Mouse (Mus musculus): ENCODE data around the gene Tmbim1. TPM values are rescaled to one million over a fixed set of nuclear protein-coding genes. Genes with fewer than 3 reads are reported as not detected.

Tmbim1 gene
- polyA plus RNA-seq, 1 experiment = 567 TPM

DNA sequence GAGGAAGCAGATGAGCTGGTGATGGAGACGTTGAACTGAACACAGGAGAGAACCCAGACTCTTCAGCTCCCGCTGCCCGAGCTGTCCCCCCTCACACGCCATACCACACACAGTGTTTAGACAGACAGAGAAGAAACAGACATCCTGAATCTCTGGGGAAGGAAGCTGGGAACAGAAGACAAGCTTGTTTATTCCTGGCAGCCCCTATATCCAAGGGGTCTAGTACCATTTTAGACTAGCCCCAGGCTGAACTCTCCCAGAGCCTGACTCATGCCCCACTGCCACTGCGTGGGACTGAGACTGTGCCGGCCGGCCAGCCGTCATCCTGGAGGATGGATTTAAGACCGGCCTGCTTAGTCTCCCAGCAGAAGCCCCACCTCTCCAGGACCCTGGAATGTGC, 30.4 kb downstream of the Tmbim1 start:
- WGBS = 18% methylated on average over 9 of the region's 9 CpGs
- Histone ChIP-seq H3K4me3 (replicated peaks; ENCODE audit: extremely low read depth, low read depth, low read length) (no peak overlapping the region), H3K4me1 (ENCODE audit: control insufficient read depth, insufficient read depth, low read length) (no peaks in the 10 kb centered on the region)
- TF ChIP-seq CTCF (IDR thresholded peaks at IDR 0.05; ENCODE audit: insufficient read depth, low read length) = no peak
- no peak for TF ChIP-seq POLR2A (IDR thresholded peaks at IDR 0.05; ENCODE audit: borderline replicate concordance, extremely low read depth, low read depth, low read length)
- DNase-seq = no peak

GRCm38 (mm10) chr1:74271659-74272058, 33.8 kb downstream of the Tmbim1 start:
- TF ChIP-seq CTCF (IDR thresholded peaks at IDR 0.05; ENCODE audit: insufficient read depth, low read length) = no peak
- WGBS = 61% methylated on average over 4 of the region's 4 CpGs
- no peaks in the 10 kb centered on the region for H3K4me1 ChIP-seq (ENCODE audit: control insufficient read depth, insufficient read depth, low read length)
- DNase-seq = no peak
- H3K4me3 ChIP-seq (replicated peaks; ENCODE audit: extremely low read depth, low read depth, low read length) = no peak overlapping the region

GRCm38 (mm10) chr1:74268750-74269149, 36.7 kb downstream of the Tmbim1 start:
- no peak for DNase-seq
- Histone ChIP-seq H3K4me1 (ENCODE audit: control insufficient read depth, insufficient read depth, low read length) (no peaks in the 10 kb centered on the region), H3K4me3 (replicated peaks; ENCODE audit: extremely low read depth, low read depth, low read length) (no peak overlapping the region)
- TF ChIP-seq CTCF (IDR thresholded peaks at IDR 0.05; ENCODE audit: insufficient read depth, low read length) (no peak), POLR2A (IDR thresholded peaks at IDR 0.05; ENCODE audit: borderline replicate concordance, extremely low read depth, low read depth, low read length) (no peak)
- WGBS = 83% methylated on average over 8 of the region's 8 CpGs

- TF ChIP-seq POLR2A (IDR thresholded peaks at IDR 0.05; ENCODE audit: borderline replicate concordance, extremely low read depth, low read depth, low read length) = no peak
- no peak for TF ChIP-seq CTCF (IDR thresholded peaks at IDR 0.05; ENCODE audit: insufficient read depth, low read length)
- no peak for DNase-seq
- Histone ChIP-seq H3K4me3 (replicated peaks; ENCODE audit: extremely low read depth, low read depth, low read length) (no peak overlapping the region), H3K4me1 (ENCODE audit: control insufficient read depth, insufficient read depth, low read length) (no peaks in the 10 kb centered on the region)
- 55% methylated on average over 6 of the region's 6 CpGs for WGBS
Measured at GRCm38 (mm10) chr1:74262510-74262909, 42.9 kb downstream of the Tmbim1 start.

GRCm38 (mm10) chr1:74256782-74257181, 48.6 kb downstream of the Tmbim1 start:
- Histone ChIP-seq H3K4me3 (replicated peaks; ENCODE audit: extremely low read depth, low read depth, low read length) (no peak overlapping the region), H3K4me1 (ENCODE audit: control insufficient read depth, insufficient read depth, low read length) (no peaks in the 10 kb centered on the region)
- TF ChIP-seq POLR2A (IDR thresholded peaks at IDR 0.05; ENCODE audit: borderline replicate concordance, extremely low read depth, low read depth, low read length) (no peak), CTCF (IDR thresholded peaks at IDR 0.05; ENCODE audit: insufficient read depth, low read length) (no peak)
- WGBS = 68% methylated on average over 4 of the region's 4 CpGs
- no peak for DNase-seq

DNA sequence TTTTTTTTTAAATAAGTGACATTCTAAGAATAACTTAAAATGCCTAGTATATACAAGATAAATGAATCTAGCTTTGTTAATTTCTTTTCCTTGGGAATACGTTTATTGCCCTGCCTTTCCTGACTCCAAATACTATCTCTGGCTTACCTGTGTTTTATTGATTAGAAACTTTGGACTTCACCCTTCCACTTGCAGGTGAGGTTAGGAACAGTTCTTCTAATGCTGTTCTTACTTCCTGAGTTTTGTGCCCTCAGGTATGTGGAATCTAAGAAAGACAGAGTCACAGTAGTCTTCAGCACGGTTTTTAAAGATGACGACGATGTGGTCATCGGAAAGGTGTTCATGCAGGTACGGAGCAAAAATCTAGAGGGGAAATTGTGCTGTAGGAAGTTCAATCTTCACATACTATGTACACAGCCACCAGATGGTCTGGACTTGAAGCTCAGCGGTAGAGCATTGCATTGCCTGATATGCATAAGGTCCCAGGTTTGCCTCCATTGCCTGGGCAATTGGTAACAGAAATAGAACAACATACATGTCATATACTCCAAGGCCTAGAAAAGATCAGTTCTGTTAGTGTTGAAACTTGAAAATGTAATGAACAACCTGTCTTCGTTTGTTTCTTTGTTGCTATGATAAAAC, 49.6 kb downstream of the Tmbim1 start:
- no peak for DNase-seq
- TF ChIP-seq CTCF (IDR thresholded peaks at IDR 0.05; ENCODE audit: insufficient read depth, low read length) (no peak), POLR2A (IDR thresholded peaks at IDR 0.05; ENCODE audit: borderline replicate concordance, extremely low read depth, low read depth, low read length) (no peak)
- 95% methylated on average over 8 of the region's 8 CpGs for WGBS
- Histone ChIP-seq H3K4me1 (ENCODE audit: control insufficient read depth, insufficient read depth, low read length) (peaks cover under 1% of the 10 kb centered on the region; the same call in 1 of the 2 replicates), H3K4me3 (replicated peaks; ENCODE audit: extremely low read depth, low read depth, low read length) (no peak overlapping the region)

GRCm38 (mm10) chr1:74250096-74250495, 55.3 kb downstream of the Tmbim1 start:
- no peak overlapping the region for H3K4me3 ChIP-seq (replicated peaks; ENCODE audit: extremely low read depth, low read depth, low read length)
- H3K4me1 ChIP-seq (ENCODE audit: control insufficient read depth, insufficient read depth, low read length) = peaks cover 19% of the 10 kb centered on the region
- WGBS = 71% methylated on average over 4 of the region's 4 CpGs

GRCm38 (mm10) chr1:74249331-74249980, 56.0 kb downstream of the Tmbim1 start:
- Histone ChIP-seq H3K4me1 (ENCODE audit: control insufficient read depth, insufficient read depth, low read length) (peaks cover 22% of the 10 kb centered on the region), H3K4me3 (replicated peaks; ENCODE audit: extremely low read depth, low read depth, low read length) (no peak overlapping the region)
- peak; percentile 20 for DNase-seq
- TF ChIP-seq POLR2A (IDR thresholded peaks at IDR 0.05; ENCODE audit: borderline replicate concordance, extremely low read depth, low read depth, low read length) (no peak), CTCF (IDR thresholded peaks at IDR 0.05; ENCODE audit: insufficient read depth, low read length) (no peak)
- WGBS = 46% methylated on average over 5 of the region's 5 CpGs

More at GRCm38 (mm10) chr1:74250096-74250495, 55.3 kb downstream of the Tmbim1 start:
- DNase-seq = no peak
- TF ChIP-seq CTCF (IDR thresholded peaks at IDR 0.05; ENCODE audit: insufficient read depth, low read length) = no peak
- TF ChIP-seq POLR2A (IDR thresholded peaks at IDR 0.05; ENCODE audit: borderline replicate concordance, extremely low read depth, low read depth, low read length) = no peak

- H3K4me3 ChIP-seq (replicated peaks; ENCODE audit: extremely low read depth, low read depth, low read length) = no peak overlapping the region
- 0% methylated on average over 1 of the region's 1 CpGs for WGBS
- peak; percentile 23 for DNase-seq
- TF ChIP-seq POLR2A (IDR thresholded peaks at IDR 0.05; ENCODE audit: borderline replicate concordance, extremely low read depth, low read depth, low read length) (no peak), CTCF (IDR thresholded peaks at IDR 0.05; ENCODE audit: insufficient read depth, low read length) (no peak)
- H3K4me1 ChIP-seq (ENCODE audit: control insufficient read depth, insufficient read depth, low read length) = peaks cover 26% of the 10 kb centered on the region
Measured at GRCm38 (mm10) chr1:74248799-74249198, 56.6 kb downstream of the Tmbim1 start.

- TF ChIP-seq POLR2A (IDR thresholded peaks at IDR 0.05; ENCODE audit: borderline replicate concordance, extremely low read depth, low read depth, low read length) (no peak), CTCF (IDR thresholded peaks at IDR 0.05; ENCODE audit: insufficient read depth, low read length) (no peak)
Measured at GRCm38 (mm10) chr1:74245525-74245924, 59.9 kb downstream of the Tmbim1 start.

More at GRCm38 (mm10) chr1:74245525-74245924, 59.9 kb downstream of the Tmbim1 start:
- WGBS = 68% methylated on average over 2 of the region's 2 CpGs
- no peak for DNase-seq
- no peak overlapping the region for H3K4me3 ChIP-seq (replicated peaks; ENCODE audit: extremely low read depth, low read depth, low read length)
- H3K4me1 ChIP-seq (ENCODE audit: control insufficient read depth, insufficient read depth, low read length) = peaks cover 36% of the 10 kb centered on the region
